Mouse (Mus musculus): ENCODE measurements around the gene 6030408B16Rik.

6030408B16Rik gene

DNA sequence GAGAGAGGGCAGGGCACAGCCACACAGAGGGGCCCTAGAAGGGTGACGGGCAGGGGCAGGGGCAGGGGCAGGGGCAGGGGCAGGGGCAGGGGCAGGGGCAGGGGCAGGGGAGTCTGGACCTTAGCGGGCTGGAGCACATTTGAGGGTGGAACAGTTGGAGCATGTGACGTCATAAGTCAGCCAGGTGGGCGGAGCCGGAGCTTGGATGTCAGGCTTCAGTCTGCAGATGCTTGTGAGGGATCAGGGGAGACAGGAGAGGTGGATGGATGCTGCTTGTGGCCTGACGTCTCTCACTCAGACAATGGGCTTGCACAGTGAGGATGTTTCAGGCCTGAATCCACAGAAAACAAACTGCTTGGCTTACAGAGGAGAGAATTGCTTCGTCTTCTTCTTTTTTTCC, 5.5 kb downstream of the 6030408B16Rik start:
- no peak for DNase-seq

- no peak for DNase-seq
Measured at GRCm38 (mm10) chr15:101299480-101299960, 6.5 kb downstream of the 6030408B16Rik start.

DNA sequence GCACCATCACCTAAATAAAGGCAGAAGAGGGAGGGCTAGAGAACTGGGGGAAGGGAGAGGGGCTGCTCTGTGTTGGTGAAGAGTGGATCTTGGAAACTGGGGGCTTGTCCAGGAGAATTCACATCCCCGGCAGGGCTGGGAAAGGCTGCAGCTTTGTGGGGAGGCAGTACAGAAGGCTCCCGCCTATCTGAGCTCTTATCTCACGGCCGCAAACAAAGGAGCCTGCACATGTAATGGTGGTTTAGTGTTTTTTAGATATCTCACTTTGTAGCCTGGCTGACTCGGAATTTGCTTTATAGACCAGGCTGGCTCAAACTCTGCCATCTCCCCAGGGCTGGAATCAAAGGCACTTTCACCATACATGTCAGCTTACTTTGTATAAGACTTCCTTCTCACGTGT, 7.1 kb downstream of the 6030408B16Rik start:
- no peak for DNase-seq

DNA sequence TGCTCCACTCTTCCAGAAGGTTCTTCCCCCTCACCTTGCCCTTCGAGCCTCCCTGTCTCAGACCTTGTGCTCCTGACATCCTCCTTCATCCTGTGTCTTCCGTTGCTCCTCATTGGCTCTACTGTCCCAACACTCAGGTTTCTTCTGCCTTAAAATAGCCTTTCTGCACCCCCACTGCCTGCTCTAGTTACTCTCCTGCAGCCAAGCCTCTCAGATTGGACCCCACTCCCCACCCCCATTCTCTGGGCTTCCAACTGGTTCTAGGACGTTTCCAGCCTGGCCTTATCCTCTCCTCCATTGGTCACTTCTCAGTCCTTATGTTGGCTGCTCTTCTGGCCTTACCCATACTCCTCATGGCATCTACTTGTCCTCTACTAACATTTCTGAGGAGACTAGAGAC, 9.2 kb downstream of the 6030408B16Rik start:
- no peak for DNase-seq

DNA sequence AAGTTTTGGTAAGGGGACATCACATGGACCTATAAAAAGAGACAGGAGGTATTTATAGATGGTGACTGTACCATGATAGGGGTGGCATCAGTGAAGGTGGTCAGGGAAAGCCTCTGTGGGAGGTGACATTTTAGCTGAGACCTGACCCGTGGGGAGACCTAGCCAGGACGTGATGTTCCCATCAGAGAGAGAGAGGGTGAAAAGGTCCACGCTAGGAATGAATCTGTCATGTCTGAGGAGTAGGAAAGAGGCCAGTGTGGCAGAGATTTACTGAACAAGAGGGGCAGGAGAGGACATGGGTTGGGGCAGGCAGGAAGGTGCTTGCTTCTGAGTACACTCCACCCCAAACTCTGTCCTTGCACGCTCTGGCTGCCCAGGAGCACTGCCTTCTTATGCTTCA, 10.8 kb downstream of the 6030408B16Rik start:
- DNase-seq = no peak

GRCm38 (mm10) chr15:101306459-101306858, 13.4 kb downstream of the 6030408B16Rik start:
- no peak for DNase-seq

DNA sequence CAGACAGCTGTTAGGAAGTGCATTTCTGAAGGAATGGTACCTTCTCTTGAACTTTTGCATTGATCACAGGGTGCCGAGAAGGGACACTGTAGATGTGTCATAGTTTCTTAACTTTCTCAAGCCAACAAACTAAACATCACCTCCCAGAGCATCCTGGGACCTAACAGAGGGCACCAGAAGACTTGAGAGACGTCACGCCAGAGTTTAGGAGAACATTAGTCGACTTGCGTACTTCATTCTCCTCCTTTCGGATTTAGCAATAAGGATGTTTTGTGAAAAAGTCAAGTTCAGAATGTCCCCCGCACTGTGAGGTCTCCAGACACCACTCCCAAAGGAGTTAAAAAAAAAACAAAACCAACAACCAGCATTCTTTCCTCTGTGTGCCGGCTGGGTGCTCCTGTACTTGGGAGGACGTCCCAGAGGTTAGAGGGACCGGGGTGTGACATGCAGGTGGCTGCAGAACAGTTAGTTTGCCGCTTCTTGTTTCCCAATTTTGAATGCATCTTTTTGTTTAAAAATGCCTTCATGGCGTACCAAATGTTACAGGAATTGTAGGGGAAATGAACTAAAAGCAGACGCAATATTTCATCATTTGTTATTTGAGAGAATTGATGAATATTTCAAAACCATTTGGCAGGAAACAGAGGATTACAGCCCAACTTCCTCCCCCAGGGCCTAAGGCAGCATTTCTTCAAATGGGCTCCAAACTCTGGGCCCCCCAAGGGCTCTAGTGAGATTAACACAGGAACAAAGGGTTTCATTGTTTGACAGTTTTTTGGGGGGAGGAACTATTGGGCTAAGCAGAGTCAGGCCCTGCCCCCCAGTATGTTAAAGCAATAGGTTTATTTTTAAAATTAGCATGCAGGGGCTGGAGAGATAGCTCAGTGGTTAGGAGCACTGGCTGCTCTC, 15.7 kb downstream of the 6030408B16Rik start:
- DNase-seq = no peak

DNA sequence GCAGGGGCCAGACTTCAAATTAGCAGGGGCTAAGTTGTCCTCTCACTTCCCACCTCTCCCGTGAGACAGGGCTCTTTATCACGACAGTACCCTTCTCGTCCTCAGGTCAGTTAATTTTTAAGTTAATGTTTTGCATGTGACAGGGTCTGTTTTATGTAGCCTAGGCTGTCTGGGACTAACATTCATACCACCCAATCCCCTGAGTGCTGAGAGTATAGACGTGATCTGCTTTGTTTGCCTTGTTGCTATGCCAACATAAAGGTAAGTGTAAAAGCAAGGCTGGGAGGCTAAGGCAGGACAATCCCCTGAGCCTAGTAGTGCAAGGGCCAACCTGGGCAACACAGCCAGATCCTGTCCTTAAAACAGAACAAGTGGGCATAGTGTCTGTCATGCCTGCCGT, 16.5 kb downstream of the 6030408B16Rik start:
- DNase-seq = no peak

GRCm38 (mm10) chr15:101311087-101311770, 18.2 kb downstream of the 6030408B16Rik start:
- no peak for DNase-seq

DNA sequence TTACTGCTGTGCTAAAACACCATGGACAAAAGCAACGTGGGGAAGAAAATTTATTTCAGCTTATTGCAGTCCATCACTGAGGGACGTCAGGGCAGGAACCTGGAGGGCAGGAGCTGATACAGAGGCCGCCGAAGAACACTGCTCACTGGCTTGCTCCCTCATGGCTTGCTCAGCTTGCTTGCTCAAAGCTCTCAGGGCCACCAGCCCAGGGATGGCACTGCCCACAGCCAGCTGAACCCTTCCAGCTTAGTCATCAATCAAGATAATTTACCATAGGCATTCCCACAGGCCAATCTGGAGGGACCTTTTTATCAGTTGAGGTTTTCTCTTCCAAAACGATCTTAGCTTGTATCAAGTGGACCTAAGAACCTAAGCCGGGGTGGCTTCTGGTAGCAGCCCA, 19.0 kb downstream of the 6030408B16Rik start:
- no peak for DNase-seq

- no peak for DNase-seq
Measured at GRCm38 (mm10) chr15:101315378-101315777, 22.4 kb downstream of the 6030408B16Rik start.

GRCm38 (mm10) chr15:101315832-101316231, 22.8 kb downstream of the 6030408B16Rik start:
- peak; percentile 55 for DNase-seq

- DNase-seq = no peak
Measured at GRCm38 (mm10) chr15:101316279-101316912, 23.4 kb downstream of the 6030408B16Rik start.

GRCm38 (mm10) chr15:101316913-101317813, 24.2 kb downstream of the 6030408B16Rik start:
- DNase-seq = no peak

DNA sequence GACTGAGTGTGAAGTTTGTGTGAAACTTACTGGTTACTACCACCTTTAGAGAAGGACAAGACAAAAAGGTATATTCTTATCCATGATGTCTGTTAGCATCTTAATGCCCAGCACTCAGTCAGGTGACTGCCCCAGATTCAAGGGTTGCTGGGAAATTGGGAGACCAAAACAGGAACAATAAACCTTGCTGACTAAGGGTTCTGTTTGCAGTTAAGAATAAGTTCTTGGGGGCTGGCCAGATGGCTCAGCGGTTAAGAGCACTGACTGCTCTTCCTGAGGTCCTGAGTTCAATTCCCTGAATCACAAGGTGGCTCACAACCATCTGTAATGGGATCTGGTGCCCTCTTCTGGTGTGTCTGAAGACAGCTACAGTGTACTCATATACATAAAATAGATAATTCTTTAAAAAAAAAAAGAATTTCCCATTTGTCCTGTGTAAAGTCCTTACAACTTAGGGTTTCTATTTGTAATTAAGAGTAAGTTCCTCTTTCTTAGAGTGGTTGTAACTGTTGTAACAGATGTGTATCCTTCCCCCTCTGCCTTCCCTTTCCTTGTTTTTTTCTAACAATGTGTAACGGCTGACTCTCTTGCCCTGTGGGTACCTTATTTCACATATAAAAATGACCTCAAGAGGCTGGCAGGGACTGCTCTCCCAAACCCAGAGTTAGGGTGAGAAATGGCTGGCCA, 24.9 kb downstream of the 6030408B16Rik start:
- no peak for DNase-seq

- no peak for DNase-seq
Measured at GRCm38 (mm10) chr15:101318889-101319765, 26.1 kb downstream of the 6030408B16Rik start.

DNA sequence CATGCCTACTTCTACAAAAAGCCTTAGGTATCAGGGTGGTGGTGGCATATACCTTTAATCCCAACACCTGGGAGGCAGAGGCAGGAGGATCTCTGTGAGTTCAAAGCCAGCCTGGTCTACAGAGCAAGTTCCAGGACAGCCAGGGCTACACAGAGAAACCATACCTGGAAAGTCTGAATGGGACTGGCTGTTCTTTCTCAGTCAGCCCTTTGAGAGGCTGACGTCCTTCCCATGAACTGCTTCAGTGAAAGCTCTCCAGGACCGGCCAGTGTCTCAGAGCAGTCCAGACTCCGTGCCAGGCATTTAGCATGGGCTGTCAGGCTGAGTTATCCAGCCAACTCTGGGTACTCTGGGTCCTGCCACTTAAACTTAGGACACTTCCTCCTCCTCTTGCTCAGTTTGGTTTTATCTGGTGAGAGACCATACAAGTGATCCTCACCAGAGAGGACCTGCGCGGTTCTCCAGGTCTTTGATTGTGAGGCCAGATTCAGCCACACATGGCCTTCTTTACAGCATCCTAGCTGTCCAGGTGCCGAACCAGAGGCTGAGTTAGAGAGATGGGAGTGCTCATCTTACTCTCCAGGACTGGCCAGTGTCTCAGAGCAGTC, 27.1 kb downstream of the 6030408B16Rik start:
- no peak for DNase-seq

- DNase-seq = no peak
Measured at GRCm38 (mm10) chr15:101320618-101321041, 27.6 kb downstream of the 6030408B16Rik start.

DNA sequence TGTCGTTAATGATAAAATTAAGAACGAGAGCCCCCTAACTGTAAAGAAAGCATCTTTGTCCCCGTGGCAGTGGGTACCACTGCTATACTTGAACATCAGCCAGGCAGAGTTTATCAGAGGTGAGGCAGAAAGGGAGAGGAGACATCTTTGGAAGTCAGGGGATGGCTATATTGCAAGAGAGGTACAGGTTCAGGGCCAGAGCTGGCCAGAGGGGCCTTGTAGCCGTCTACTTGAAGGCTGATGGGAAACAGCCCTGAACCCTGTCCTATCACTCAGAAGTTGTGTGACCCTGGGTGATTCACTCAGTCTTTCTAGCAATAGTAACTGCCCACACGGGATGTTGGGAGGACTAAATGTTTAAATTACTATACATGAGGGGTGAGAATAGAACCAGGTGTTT, 28.1 kb downstream of the 6030408B16Rik start:
- no peak for DNase-seq

DNA sequence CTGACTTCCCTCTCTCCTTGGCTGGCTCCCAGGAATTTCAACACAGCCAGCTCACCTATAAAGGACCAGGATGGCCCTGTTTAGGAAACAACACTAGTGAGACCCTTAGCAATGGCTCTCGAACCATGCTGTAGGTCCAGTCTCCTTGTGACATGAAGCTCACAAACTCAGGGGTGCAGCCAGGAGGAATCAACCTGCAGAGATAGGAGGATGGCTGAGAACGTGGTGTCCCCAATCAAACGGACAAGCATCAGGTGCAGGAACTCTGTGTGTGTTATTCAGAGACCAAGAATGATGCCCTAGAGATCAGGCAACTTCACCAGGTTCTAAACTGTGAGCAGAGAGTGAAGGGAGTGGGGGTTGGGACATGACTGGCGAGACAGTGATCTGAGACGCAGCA, 29.1 kb downstream of the 6030408B16Rik start:
- no peak for DNase-seq

Data from cerebellum, adult 11-12 months (tissue).